In genomic region chr8:46151202-46152062, GRCm38 (mm10) we compare ENCODE assay signal across 8 mouse cellular contexts. TPM values are rescaled to one million over a fixed set of nuclear protein-coding genes. Genes with fewer than 3 reads are reported as not detected.
DNase-seq lines count a peak whose midpoint lies in the region; ATAC-seq lines count a peak whose summit lies in the region.

Gene Cfap97 (plus strand): TSS chr8:46151771.

- no peaks in the 10 kb centered on the region for H3K9me3 ChIP-seq in intestine, embryonic 16.5 days (ENCODE audit: control insufficient read depth, low read length)
- H3K9me3 ChIP-seq in stomach, embryonic 14.5 days (ENCODE audit: control insufficient read depth, low read depth, low read length), result no peaks in the 10 kb centered on the region

- ATAC-seq in granulocyte monocyte progenitor cell, adult 5-6 weeks (replicated peaks; ENCODE audit: poor library complexity, severe bottlenecking), result peak; percentile 29
- peak; percentile 80 for ATAC-seq in intestine, embryonic 16.5 days
- ATAC-seq in monocyte, adult 5-6 weeks (replicated peaks; ENCODE audit: insufficient number of reproducible peaks, low FRiP score, low TSS enrichment, poor library complexity, severe bottlenecking), result 0 out of 2 replicates have a peak, but pooled peaks have one; percentile 32
- ATAC-seq in stomach, embryonic 14.5 days (ENCODE audit: insufficient number of reproducible peaks, insufficient read depth, low FRiP score, low read depth), result peak; percentile 80

- peak; percentile 4 to 50 for DNase-seq in urinary bladder, adult 18-20 months (ENCODE audit: low spot score in 2 of 2)
- DNase-seq in urinary bladder, postnatal 10 days (ENCODE audit: low spot score), result no peak
- peak; percentile 76 for DNase-seq in embryo, embryonic 11 days
- peak; percentile 55 for DNase-seq in liver

- no peaks in the 10 kb centered on the region for H3K36me3 ChIP-seq in intestine, embryonic 16.5 days (ENCODE audit: control insufficient read depth, insufficient read depth, low read length)
- no peaks in the 10 kb centered on the region for H3K36me3 ChIP-seq in stomach, embryonic 14.5 days (ENCODE audit: control insufficient read depth, insufficient read depth, low read length)

- peak within 1 kb of the TSS; percentile 88 for H3K4me3 ChIP-seq in intestine, embryonic 16.5 days (ENCODE audit: low read length)
- H3K4me3 ChIP-seq in stomach, embryonic 14.5 days (ENCODE audit: low read depth, low read length), result peak within 1 kb of the TSS; percentile 76

- peak within 1 kb of the TSS; percentile 61 for H3K27ac ChIP-seq in intestine, embryonic 16.5 days (ENCODE audit: low read length)
- no peak within 1 kb of the TSS for H3K27ac ChIP-seq in stomach, embryonic 14.5 days (ENCODE audit: low read length)

- peak within 1 kb of the TSS; percentile 93 for H3K4me2 ChIP-seq in intestine, embryonic 16.5 days (ENCODE audit: low read depth, low read length)
- peak within 1 kb of the TSS; percentile 94 for H3K4me2 ChIP-seq in stomach, embryonic 14.5 days (replicated peaks; ENCODE audit: low read depth, low read length)

- H3K27me3 ChIP-seq in intestine, embryonic 16.5 days (replicated peaks; ENCODE audit: control insufficient read depth, insufficient read depth, low read length), result 0 out of 2 replicates have a peak, but pooled peaks cover 2% of the 10 kb centered on the region
- peaks cover 3% of the 10 kb centered on the region; the same call in 1 of the 2 replicates for H3K27me3 ChIP-seq in stomach, embryonic 14.5 days (ENCODE audit: control insufficient read depth, insufficient read depth, low read length)

- peak within 1 kb of the TSS; percentile 86 for H3K9ac ChIP-seq in intestine, embryonic 16.5 days (ENCODE audit: low read depth, low read length)
- H3K9ac ChIP-seq in stomach, embryonic 14.5 days (replicated peaks; ENCODE audit: low read depth, low read length), result peak within 1 kb of the TSS; percentile 69

- WGBS in intestine, embryonic 16.5 days, result 1% methylated on average over 64 of the region's 75 CpGs
- WGBS in stomach, embryonic 14.5 days, result 1% methylated on average over 64 of the region's 75 CpGs

- peaks cover 6% of the 10 kb centered on the region for H3K4me1 ChIP-seq in intestine, embryonic 16.5 days (ENCODE audit: control insufficient read depth, insufficient read depth, low read length)
- 0 out of 2 replicates have a peak, but pooled peaks cover 4% of the 10 kb centered on the region for H3K4me1 ChIP-seq in stomach, embryonic 14.5 days (ENCODE audit: control insufficient read depth, insufficient read depth, low read length)

RNA-seq across cellular contexts. Expression of gene Cfap97, which starts in this region (rescaled TPM):
- total RNA-seq in granulocyte monocyte progenitor cell, adult 5-6 weeks (2014; fragmentation: Nextera tagmentation), result 22.7 and 29.9 TPM in 2 replicates
- 24.9 and 29.0 TPM in 2 replicates for total RNA-seq in granulocyte monocyte progenitor cell, adult 5-6 weeks (2017)
- polyA plus RNA-seq in intestine, embryonic 16.5 days (2015; fragmentation: Nextera tagmentation; extraction: Ambion mirVana), result 15.0 and 17.1 TPM in 2 replicates
- total RNA-seq in monocyte, adult 5-6 weeks (2017), result 16.0 to 30.9 TPM (median 23.5 TPM) in 3 replicates
- 24.0 and 25.2 TPM in 2 replicates for polyA plus RNA-seq in stomach, embryonic 14.5 days (2014; fragmentation: Nextera tagmentation; extraction: Ambion mirVana)

Comparison
In these comparisons a context has a peak if more than half of its experiments do, and no peak if none do; other contexts are left out.
1. ATAC-seq: peak in every context shown above with its lines; median percentile 80 in intestine, embryonic 16.5 days; 80 in stomach, embryonic 14.5 days; 32 in monocyte, adult 5-6 weeks; 29 in granulocyte monocyte progenitor cell, adult 5-6 weeks.